Mouse (Mus musculus) erythroblast, embryonic 14.5 days (primary cell): ENCODE results near the gene Smarca2.

Experiments used
- GATA1 ChIP-seq: IDR thresholded peaks from 2 replicates; pipeline ENCODE4 v1.6.1; 2012; ENCODE audit warnings: low read length, inconsistent platforms, mixed read lengths
- TAL1 ChIP-seq: IDR thresholded peaks from 3 replicates; pipeline ENCODE4 v1.6.1; 2012; ENCODE audit warnings: low read length, inconsistent platforms, mixed read lengths

GRCm38 (mm10) chr19:26758620-26759019 lies 153.8 kb downstream of the Smarca2 start:
- no peak for TF ChIP-seq GATA1
- no peak for TF ChIP-seq TAL1
